Mouse (Mus musculus): Measurements from ENCODE around the gene Cox8a. TPM values are rescaled to one million over a fixed set of nuclear protein-coding genes. Genes with fewer than 3 reads are reported as not detected.

Cox8a gene
- total and polyA plus RNA-seq, 3 experiments, result 745 to 1,213 TPM; not detected in 1

GRCm38 (mm10) chr19:7190986-7191385 lies 26.4 kb downstream of the Cox8a start:
- Histone ChIP-seq H3K9ac (ENCODE audit: control insufficient read depth, low read depth, low read length, poor library complexity, severe bottlenecking) (no peak overlapping the region), H3K9me3 (replicated peaks; ENCODE audit: insufficient read depth, low read length) (no peaks in the 10 kb centered on the region), H3K79me2 (ENCODE audit: control insufficient read depth, insufficient read depth, low read length, poor library complexity) (no peaks in the 10 kb centered on the region), H3K4me3 (ENCODE audit: control insufficient read depth in 1 of 2, insufficient read depth in 1 of 2, low read depth in 2 of 2, low read length in 2 of 2) (no peak overlapping the region), H3K36me3 (ENCODE audit: control insufficient read depth in 1 of 2, insufficient read depth in 2 of 2, low read length in 2 of 2) (no peaks in the 10 kb centered on the region), H3K27me3 (ENCODE audit: control insufficient read depth in 1 of 2, insufficient read depth in 2 of 2, low read length in 2 of 2) (no peaks in the 10 kb centered on the region), H3K4me1 (ENCODE audit: control insufficient read depth in 1 of 2, insufficient read depth in 2 of 2, low read length in 2 of 2) (no peaks in the 10 kb centered on the region), H3K27ac (ENCODE audit: control insufficient read depth, low read depth, low read length) (no peak overlapping the region)
- no peak for TF ChIP-seq RCOR1 (IDR thresholded peaks at IDR 0.05; ENCODE audit: low read depth, low read length)
- no peak for TF ChIP-seq RAD21 (IDR thresholded peaks at IDR 0.05; ENCODE audit: low read depth, low read length)
- TF ChIP-seq MAFK (IDR thresholded peaks at IDR 0.05; ENCODE audit: borderline replicate concordance, low read depth, low read length), result no peak
- TF ChIP-seq ZC3H11A (IDR thresholded peaks at IDR 0.05; ENCODE audit: low read depth, low read length), result no peak
- TF ChIP-seq NRF1 (IDR thresholded peaks at IDR 0.05; ENCODE audit: insufficient read depth, low read depth, low read length, poor library complexity, severe bottlenecking), result no peak
- no peak for TF ChIP-seq UBTF (IDR thresholded peaks at IDR 0.05; ENCODE audit: borderline replicate concordance, insufficient read depth, low read depth, low read length)
- no peak for TF ChIP-seq POLR2AphosphoS5 (IDR thresholded peaks at IDR 0.05; ENCODE audit: borderline replicate concordance, low read depth, low read length)
- TF ChIP-seq TAL1 (IDR thresholded peaks at IDR 0.05; ENCODE audit: low read length), result no peak
- no peak for TF ChIP-seq GATA1 (IDR thresholded peaks at IDR 0.05; ENCODE audit: low read depth, low read length)
- TF ChIP-seq ETS1 (IDR thresholded peaks at IDR 0.05; ENCODE audit: low read depth, low read length), result no peak
- no peak for TF ChIP-seq CHD2 (IDR thresholded peaks at IDR 0.05; ENCODE audit: low read length)
- no peak for TF ChIP-seq USF1 (IDR thresholded peaks at IDR 0.05; ENCODE audit: low read depth, low read length)
- TF ChIP-seq ZMIZ1 (IDR thresholded peaks at IDR 0.05; ENCODE audit: low read depth, low read length), result no peak
- no peak for TF ChIP-seq MYB (IDR thresholded peaks at IDR 0.05; ENCODE audit: low read depth, low read length)
- TF ChIP-seq KAT2A (conservative IDR thresholded peaks at IDR 0.05; ENCODE audit: low read depth, low read length), result no peak
- TF ChIP-seq MAZ (IDR thresholded peaks at IDR 0.05; ENCODE audit: low read depth, low read length), result no peak
- no peak for TF ChIP-seq GABPA (IDR thresholded peaks at IDR 0.05; ENCODE audit: low read depth, low read length)
- no peak for TF ChIP-seq JUND (IDR thresholded peaks at IDR 0.05; ENCODE audit: low read depth, low read length)
- TF ChIP-seq POLR2AphosphoS2 (IDR thresholded peaks at IDR 0.05; ENCODE audit: low read length), result no peak
- DNase-seq (ENCODE audit: low read depth, low spot score), result no peak

GRCm38 (mm10) chr19:7189026-7189425 lies 28.4 kb downstream of the Cox8a start:
- H3K27ac ChIP-seq (ENCODE audit: control insufficient read depth, low read depth, low read length), result no peak overlapping the region
- H3K4me3 ChIP-seq (ENCODE audit: control insufficient read depth in 1 of 2, insufficient read depth in 1 of 2, low read depth in 2 of 2, low read length in 2 of 2), result no peak overlapping the region
- TF ChIP-seq UBTF (IDR thresholded peaks at IDR 0.05; ENCODE audit: borderline replicate concordance, insufficient read depth, low read depth, low read length), result no peak
- TF ChIP-seq MAZ (IDR thresholded peaks at IDR 0.05; ENCODE audit: low read depth, low read length), result no peak
- TF ChIP-seq MAFK (IDR thresholded peaks at IDR 0.05; ENCODE audit: borderline replicate concordance, low read depth, low read length), result no peak
- TF ChIP-seq ZC3H11A (IDR thresholded peaks at IDR 0.05; ENCODE audit: low read depth, low read length), result no peak
- no peak for TF ChIP-seq JUND (IDR thresholded peaks at IDR 0.05; ENCODE audit: low read depth, low read length)
- no peak for TF ChIP-seq TCF12 (IDR thresholded peaks at IDR 0.05; ENCODE audit: low read depth, low read length)
- TF ChIP-seq MYB (IDR thresholded peaks at IDR 0.05; ENCODE audit: low read depth, low read length), result no peak
- no peak for TF ChIP-seq MEF2A (IDR thresholded peaks at IDR 0.05; ENCODE audit: extremely low read depth, insufficient replicate concordance, low read depth, low read length, poor library complexity, severe bottlenecking)
- TF ChIP-seq CHD2 (IDR thresholded peaks at IDR 0.05; ENCODE audit: low read length), result no peak
- TF ChIP-seq TAL1 (IDR thresholded peaks at IDR 0.05; ENCODE audit: low read length), result no peak
- no peak for TF ChIP-seq RAD21 (IDR thresholded peaks at IDR 0.05; ENCODE audit: low read depth, low read length)
- TF ChIP-seq SMC3 (IDR thresholded peaks at IDR 0.05; ENCODE audit: low read depth, low read length), result no peak
- TF ChIP-seq TBP (IDR thresholded peaks at IDR 0.05; ENCODE audit: low read depth, low read length), result no peak
- no peak for TF ChIP-seq ZNF384 (IDR thresholded peaks at IDR 0.05; ENCODE audit: low read depth, low read length)
- no peak for TF ChIP-seq MYC (IDR thresholded peaks at IDR 0.05; ENCODE audit: low read depth, low read length)
- no peaks in the 10 kb centered on the region for H3K36me3 ChIP-seq (ENCODE audit: control insufficient read depth in 1 of 2, insufficient read depth in 2 of 2, low read length in 2 of 2)
- no peaks in the 10 kb centered on the region for H3K4me1 ChIP-seq (ENCODE audit: control insufficient read depth in 1 of 2, insufficient read depth in 2 of 2, low read length in 2 of 2)
- DNase-seq (ENCODE audit: low read depth, low spot score), result no peak
- no peak overlapping the region for H3K9ac ChIP-seq (ENCODE audit: control insufficient read depth, low read depth, low read length, poor library complexity, severe bottlenecking)
- no peaks in the 10 kb centered on the region for H3K27me3 ChIP-seq (ENCODE audit: control insufficient read depth in 1 of 2, insufficient read depth in 2 of 2, low read length in 2 of 2)
- no peaks in the 10 kb centered on the region for H3K79me2 ChIP-seq (ENCODE audit: control insufficient read depth, insufficient read depth, low read length, poor library complexity)
- no peaks in the 10 kb centered on the region for H3K9me3 ChIP-seq (replicated peaks; ENCODE audit: insufficient read depth, low read length)

Measured in MEL (cell line).